Mouse (Mus musculus) forebrain, embryonic 13.5 days (tissue): ENCODE measurements around the gene Pla2g2e. TPM values are rescaled to one million over a fixed set of nuclear protein-coding genes. Genes with fewer than 3 reads are reported as not detected.
A peak's percentile ranks its signal among the peaks of the same experiment; 100 is the strongest.

Experiments used
- ATAC-seq: fragments of 200-750 bp; cut with Nextera tagmentation; 2 replicates; pipeline ENCODE4 v1.8.0; 2017
- H3K27ac ChIP-seq: fragments of 300-500 bp; sonication (generic); 2 replicates; pipeline ENCODE4 v1.5.1; 2015; ENCODE audit warnings: inconsistent platforms, mild to moderate bottlenecking, moderate library complexity
- H3K27me3 ChIP-seq: fragments of 300-500 bp; sonication (generic); 2 replicates; pipeline ENCODE4 v1.6.1; 2015; ENCODE audit warnings: mild to moderate bottlenecking, inconsistent platforms
- H3K36me3 ChIP-seq: fragments of 300-500 bp; sonication (generic); 2 replicates; pipeline ENCODE4 v1.6.1; 2015; ENCODE audit warnings: mild to moderate bottlenecking, inconsistent platforms; ENCODE audit not compliant: poor library complexity, severe bottlenecking
- H3K4me1 ChIP-seq: fragments of 300-500 bp; sonication (generic); 2 replicates; pipeline ENCODE4 v1.6.1; 2015; ENCODE audit warnings: inconsistent platforms
- H3K4me2 ChIP-seq: fragments of 300-500 bp; sonication (generic); 2 replicates; pipeline ENCODE4 v1.6.1; 2015; ENCODE audit warnings: inconsistent platforms, mild to moderate bottlenecking, moderate library complexity
- H3K4me3 ChIP-seq: fragments of 300-500 bp; sonication (generic); 2 replicates; pipeline ENCODE4 v1.5.1; 2015; ENCODE audit warnings: mild to moderate bottlenecking, inconsistent platforms
- H3K9ac ChIP-seq: fragments of 300-500 bp; sonication (generic); 2 replicates; pipeline ENCODE4 v1.6.1; 2015; ENCODE audit warnings: mild to moderate bottlenecking, inconsistent platforms
- H3K9me3 ChIP-seq: fragments of 300-500 bp; sonication (generic); replicated peaks from 2 replicates; pipeline ENCODE4 v1.6.1; 2016; ENCODE audit warnings: inconsistent platforms
- WGBS: fragments of 180-500 bp; shearing (Covaris S2); methylation state at CpG from one replicate; pipeline ENCODE4 v1.1.7; 2015; 5-methylcytosine and 5-hydroxymethylcytosine counted together
- polyA plus RNA-seq: library from polyadenylated mRNA; unstranded; fragments of >200 nt; fragmentation: Nextera tagmentation; extraction: Ambion mirVana; gene quantifications from 2 replicates; pipeline ENCODE4 v1.2.1, GENCODE M21; 2015

Gene Pla2g2e
- polyA plus RNA-seq, 1 experiment from 2014 or later: not detected

DNA sequence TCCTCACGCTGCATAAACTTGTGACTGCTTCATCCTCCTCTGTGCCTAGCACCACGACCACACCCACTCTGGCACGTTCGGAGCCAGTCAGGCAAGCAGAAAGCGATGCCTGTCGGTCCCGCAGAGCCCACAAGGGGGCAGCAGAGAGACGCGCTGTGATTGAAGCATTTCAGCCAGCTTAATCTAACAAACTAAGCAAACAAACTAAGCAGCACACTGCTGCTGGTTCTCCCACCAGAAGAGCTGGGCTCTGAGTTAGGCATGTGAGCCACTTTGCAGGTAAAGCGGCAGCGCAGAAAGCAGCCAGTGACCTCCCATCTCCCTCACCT is 44.4 kb downstream of the Pla2g2e start:
- no peak overlapping the region; the same call in 1 of the 2 replicates for H3K9ac ChIP-seq
- ATAC-seq: peak; percentile 76
- H3K4me1 ChIP-seq: peaks cover 4% of the 10 kb centered on the region
- no peaks in the 10 kb centered on the region for H3K36me3 ChIP-seq
- H3K4me3 ChIP-seq: peak overlapping the region; percentile 22
- H3K27ac ChIP-seq: no peak overlapping the region
- WGBS: under 1% methylated on average over 11 of the region's 11 CpGs
- H3K4me2 ChIP-seq: peak overlapping the region; percentile 58
- H3K27me3 ChIP-seq: 0 out of 2 replicates have a peak, but pooled peaks cover 4% of the 10 kb centered on the region
- no peaks in the 10 kb centered on the region for H3K9me3 ChIP-seq

DNA sequence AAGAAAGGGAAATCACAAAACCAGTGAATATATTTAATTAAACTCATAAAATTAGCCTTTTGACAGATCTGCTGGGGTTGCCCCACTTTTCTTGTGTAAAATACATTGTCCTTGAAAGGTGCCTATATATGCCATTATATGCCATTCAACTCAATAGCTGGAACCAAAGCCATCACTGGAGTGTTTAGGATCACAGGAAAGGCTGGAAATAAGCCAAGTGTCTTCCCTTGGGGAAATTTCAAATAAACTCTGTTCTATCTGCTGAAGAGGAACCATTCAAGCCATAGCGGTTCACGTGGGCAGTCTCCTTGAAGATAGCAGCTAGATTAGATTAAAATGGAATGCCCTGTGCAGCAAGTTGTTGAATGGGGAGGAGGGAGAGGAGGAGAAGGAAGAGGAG is 47.8 kb downstream of the Pla2g2e start:
- no peak for ATAC-seq
- Histone ChIP-seq H3K9me3 (no peaks in the 10 kb centered on the region), H3K27ac (no peak overlapping the region), H3K27me3 (0 out of 2 replicates have a peak, but pooled peaks cover 4% of the 10 kb centered on the region), H3K4me3 (no peak overlapping the region), H3K9ac (no peak overlapping the region), H3K36me3 (no peaks in the 10 kb centered on the region), H3K4me1 (peaks cover 4% of the 10 kb centered on the region), H3K4me2 (no peak overlapping the region)
- WGBS: 87% methylated on average over 2 of the region's 2 CpGs

Other genes with a start within 250 kb of the Pla2g2e start
- 0.68 and 0.82 TPM in 2 replicates for gene Vwa5b1, start 242.1 kb upstream of the Pla2g2e start, polyA plus RNA-seq
- gene Pla2g2c, start 153.2 kb upstream of the Pla2g2e start, polyA plus RNA-seq: 0.15 and 0.55 TPM in 2 replicates
- 2.3 and 2.4 TPM in 2 replicates for gene Ubxn10, start 140.8 kb upstream of the Pla2g2e start, polyA plus RNA-seq
- gene Pla2g2f, start 120.3 kb upstream of the Pla2g2e start, polyA plus RNA-seq: not detected in 2 replicates
- gene Pla2g2d, start 102.2 kb upstream of the Pla2g2e start, polyA plus RNA-seq: 0.08 TPM in 1 of 2 replicates, not detected in the other
- 0.26 and 0.42 TPM in 2 replicates for gene Pla2g5, start 14.5 kb upstream of the Pla2g2e start, polyA plus RNA-seq
- gene Gm13030, start 4.0 kb upstream of the Pla2g2e start, polyA plus RNA-seq: not detected in 2 replicates
- 2.5 and 3.6 TPM in 2 replicates for gene Otud3, start 36.0 kb downstream of the Pla2g2e start, polyA plus RNA-seq
- gene Rnf186, start 89.2 kb downstream of the Pla2g2e start, polyA plus RNA-seq: 0.57 TPM in 1 of 2 replicates, not detected in the other
- gene Tmco4, start 94.9 kb downstream of the Pla2g2e start, polyA plus RNA-seq: 0.48 and 0.93 TPM in 2 replicates
- 0.11 and 0.18 TPM in 2 replicates for gene Htr6, start 197.6 kb downstream of the Pla2g2e start, polyA plus RNA-seq
- 12.5 and 17.1 TPM in 2 replicates for gene Nbl1, start 215.1 kb downstream of the Pla2g2e start, polyA plus RNA-seq